Mouse (Mus musculus): Measurements from ENCODE around the gene Tenm4. TPM values are rescaled to one million over a fixed set of nuclear protein-coding genes. Genes with fewer than 3 reads are reported as not detected.

Gene Tenm4
- polyA plus RNA-seq, 1 experiment from 2014 or later, result 31.5 TPM

- DNase-seq (ENCODE audit: low spot score), result no peak
- Histone ChIP-seq H3K36me3 (replicated peaks) (no peaks in the 10 kb centered on the region), H3K4me3 (no peak overlapping the region), H3K27me3 (replicated peaks; ENCODE audit: low read depth, poor library complexity, severe bottlenecking) (no peaks in the 10 kb centered on the region), H3K4me1 (peaks cover 31% of the 10 kb centered on the region), H3K27ac (replicated peaks) (no peak overlapping the region), H3K9me3 (no peaks in the 10 kb centered on the region)
- WGBS, result 86% methylated on average over 5 of the region's 5 CpGs
These were observed 339.4 kb downstream of the Tenm4 start for GRCm38 (mm10) chr7:96510396-96510795.

- H3K9me3 ChIP-seq, result no peaks in the 10 kb centered on the region
- H3K27ac ChIP-seq (replicated peaks), result 0 out of 2 replicates have a peak overlapping the region, but pooled peaks have one; percentile 24
- 86% methylated on average over 7 of the region's 7 CpGs for WGBS
- H3K36me3 ChIP-seq (replicated peaks), result no peaks in the 10 kb centered on the region
- no peak overlapping the region for H3K4me3 ChIP-seq
- no peaks in the 10 kb centered on the region for H3K27me3 ChIP-seq (replicated peaks; ENCODE audit: low read depth, poor library complexity, severe bottlenecking)
- peaks cover 29% of the 10 kb centered on the region for H3K4me1 ChIP-seq
- DNase-seq (ENCODE audit: low spot score), result no peak
These were observed 340.1 kb downstream of the Tenm4 start for GRCm38 (mm10) chr7:96511018-96511609.

- Histone ChIP-seq H3K9me3 (no peaks in the 10 kb centered on the region), H3K27ac (replicated peaks) (peak overlapping the region; percentile 24; the same call in 1 of the 2 replicates), H3K4me1 (peaks cover 29% of the 10 kb centered on the region), H3K27me3 (replicated peaks; ENCODE audit: low read depth, poor library complexity, severe bottlenecking) (no peaks in the 10 kb centered on the region), H3K4me3 (no peak overlapping the region), H3K36me3 (replicated peaks) (no peaks in the 10 kb centered on the region)
- 86% methylated on average over 14 of the region's 14 CpGs for WGBS
- no peak for DNase-seq (ENCODE audit: low spot score)
These were observed 341.0 kb downstream of the Tenm4 start for GRCm38 (mm10) chr7:96511953-96512511.

GRCm38 (mm10) chr7:96519216-96519615, 348.2 kb downstream of the Tenm4 start:
- Histone ChIP-seq H3K4me3 (no peak overlapping the region), H3K27me3 (replicated peaks; ENCODE audit: low read depth, poor library complexity, severe bottlenecking) (no peaks in the 10 kb centered on the region; the same call in 1 of the 2 replicates), H3K4me1 (peaks cover 19% of the 10 kb centered on the region), H3K36me3 (replicated peaks) (no peaks in the 10 kb centered on the region), H3K9me3 (no peaks in the 10 kb centered on the region), H3K27ac (replicated peaks) (peak overlapping the region; percentile 62; the same call in 1 of the 2 replicates)
- 2% methylated on average over 2 of the region's 2 CpGs for WGBS
- DNase-seq (ENCODE audit: low spot score), result peak; percentile 44

GRCm38 (mm10) chr7:96521956-96522355, 350.9 kb downstream of the Tenm4 start:
- Histone ChIP-seq H3K9me3 (no peaks in the 10 kb centered on the region), H3K27me3 (replicated peaks; ENCODE audit: low read depth, poor library complexity, severe bottlenecking) (no peaks in the 10 kb centered on the region; the same call in 1 of the 2 replicates), H3K4me1 (peaks cover 26% of the 10 kb centered on the region), H3K27ac (replicated peaks) (peak overlapping the region; percentile 16), H3K36me3 (replicated peaks) (no peaks in the 10 kb centered on the region), H3K4me3 (no peak overlapping the region)
- 76% methylated on average over 7 of the region's 7 CpGs for WGBS
- no peak for DNase-seq (ENCODE audit: low spot score)

GRCm38 (mm10) chr7:96523673-96524072, 352.6 kb downstream of the Tenm4 start:
- DNase-seq (ENCODE audit: low spot score), result no peak
- H3K27ac ChIP-seq (replicated peaks), result 0 out of 2 replicates have a peak overlapping the region, but pooled peaks have one; percentile 35
- no peaks in the 10 kb centered on the region for H3K36me3 ChIP-seq (replicated peaks)
- no peak overlapping the region for H3K4me3 ChIP-seq
- H3K9me3 ChIP-seq, result no peaks in the 10 kb centered on the region
- H3K27me3 ChIP-seq (replicated peaks; ENCODE audit: low read depth, poor library complexity, severe bottlenecking), result peaks cover 6% of the 10 kb centered on the region
- WGBS, result 91% methylated on average over 2 of the region's 2 CpGs
- H3K4me1 ChIP-seq, result peaks cover 18% of the 10 kb centered on the region

GRCm38 (mm10) chr7:96524486-96525205, 353.6 kb downstream of the Tenm4 start:
- 74% methylated on average over 8 of the region's 8 CpGs for WGBS
- Histone ChIP-seq H3K36me3 (replicated peaks) (no peaks in the 10 kb centered on the region), H3K27me3 (replicated peaks; ENCODE audit: low read depth, poor library complexity, severe bottlenecking) (peaks cover 6% of the 10 kb centered on the region), H3K4me3 (no peak overlapping the region), H3K4me1 (peaks cover 20% of the 10 kb centered on the region), H3K9me3 (no peaks in the 10 kb centered on the region), H3K27ac (replicated peaks) (peak overlapping the region; percentile 35)
- DNase-seq (ENCODE audit: low spot score), result no peak

- Histone ChIP-seq H3K27ac (replicated peaks) (peak overlapping the region; percentile 51), H3K36me3 (replicated peaks) (no peaks in the 10 kb centered on the region), H3K4me1 (peaks cover 24% of the 10 kb centered on the region), H3K27me3 (replicated peaks; ENCODE audit: low read depth, poor library complexity, severe bottlenecking) (peaks cover 6% of the 10 kb centered on the region), H3K4me3 (no peak overlapping the region), H3K9me3 (no peaks in the 10 kb centered on the region)
- WGBS, result 56% methylated on average over 1 of the region's 1 CpGs
- DNase-seq (ENCODE audit: low spot score), result no peak
These were observed 354.3 kb downstream of the Tenm4 start for GRCm38 (mm10) chr7:96525344-96525743.

- H3K27ac ChIP-seq (replicated peaks), result peak overlapping the region; percentile 86
- WGBS, result 42% methylated on average over 10 of the region's 10 CpGs
These were observed 359.8 kb downstream of the Tenm4 start for GRCm38 (mm10) chr7:96530571-96531426.

GRCm38 (mm10) chr7:96531954-96532737, 361.1 kb downstream of the Tenm4 start:
- Histone ChIP-seq H3K36me3 (replicated peaks) (no peaks in the 10 kb centered on the region), H3K4me1 (peaks cover 75% of the 10 kb centered on the region), H3K9me3 (no peaks in the 10 kb centered on the region), H3K27ac (replicated peaks) (peak overlapping the region; percentile 86), H3K4me3 (peak overlapping the region; percentile 39), H3K27me3 (replicated peaks; ENCODE audit: low read depth, poor library complexity, severe bottlenecking) (peaks cover 6% of the 10 kb centered on the region)
- WGBS, result 20% methylated on average over 5 of the region's 5 CpGs
- peak; percentile 73 for DNase-seq (ENCODE audit: low spot score)

More at GRCm38 (mm10) chr7:96530571-96531426, 359.8 kb downstream of the Tenm4 start:
- peaks cover 62% of the 10 kb centered on the region for H3K4me1 ChIP-seq
- H3K4me3 ChIP-seq, result no peak overlapping the region
- H3K36me3 ChIP-seq (replicated peaks), result no peaks in the 10 kb centered on the region
- no peak for DNase-seq (ENCODE audit: low spot score)
- H3K27me3 ChIP-seq (replicated peaks; ENCODE audit: low read depth, poor library complexity, severe bottlenecking), result peaks cover 6% of the 10 kb centered on the region
- no peaks in the 10 kb centered on the region for H3K9me3 ChIP-seq

GRCm38 (mm10) chr7:96532804-96533400, 361.9 kb downstream of the Tenm4 start:
- DNase-seq (ENCODE audit: low spot score), result peak; percentile 61
- Histone ChIP-seq H3K4me1 (peaks cover 75% of the 10 kb centered on the region), H3K9me3 (no peaks in the 10 kb centered on the region), H3K27me3 (replicated peaks; ENCODE audit: low read depth, poor library complexity, severe bottlenecking) (peaks cover 4% of the 10 kb centered on the region), H3K27ac (replicated peaks) (peak overlapping the region; percentile 86), H3K36me3 (replicated peaks) (no peaks in the 10 kb centered on the region), H3K4me3 (peak overlapping the region; percentile 39)
- WGBS, result 36% methylated on average over 5 of the region's 5 CpGs
